Mouse (Mus musculus): ENCODE measurements around the gene Slc39a11. TPM values are rescaled to one million over a fixed set of nuclear protein-coding genes. Genes with fewer than 3 reads are reported as not detected.
A peak's percentile ranks its signal among the peaks of the same experiment; 100 is the strongest.

The Slc39a11 gene
- polyA plus RNA-seq, 1 experiment from 2014 or later: 16.8 TPM

DNA sequence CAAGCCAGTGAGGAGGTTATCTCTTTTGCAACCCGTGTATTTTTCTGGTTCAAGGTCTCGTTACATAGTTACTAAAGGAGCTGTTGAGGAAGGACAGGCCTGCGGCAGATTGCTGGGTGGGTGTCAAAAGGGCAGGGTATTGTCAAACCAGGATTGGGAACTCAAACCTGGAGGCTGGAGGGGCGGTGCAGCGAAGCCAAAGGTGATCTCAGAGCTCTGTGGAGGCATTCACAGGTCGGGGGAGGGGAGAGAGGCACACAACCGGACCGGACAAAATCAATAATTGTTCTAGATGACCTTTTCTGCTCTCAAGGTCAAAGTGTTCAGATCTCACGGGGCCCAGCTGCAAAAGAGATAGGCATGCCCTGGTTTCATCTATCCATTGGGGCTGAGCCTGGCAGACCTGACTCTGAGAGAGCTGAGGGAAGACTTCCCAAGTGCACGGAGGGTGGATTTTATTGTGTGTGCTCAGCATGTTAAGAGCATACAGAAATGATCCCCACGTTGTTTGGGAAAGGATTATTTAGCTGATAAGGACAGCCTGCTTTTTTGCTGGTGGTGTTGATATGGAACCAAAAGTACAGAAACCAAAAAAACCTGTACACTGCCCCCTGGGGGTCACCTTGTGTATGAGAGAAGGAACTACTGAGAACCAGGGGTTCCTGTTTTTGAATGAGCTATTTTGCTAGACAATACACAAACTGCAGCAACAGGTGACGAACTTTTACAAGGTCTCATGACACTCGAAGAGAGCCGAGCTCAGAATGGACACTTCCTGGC lies 32.6 kb downstream of the Slc39a11 start:
- no peak for ATAC-seq (ENCODE audit: extremely low read depth, insufficient number of reproducible peaks, low FRiP score, low TSS enrichment)
- H3K4me2 ChIP-seq: no peak overlapping the region
- no peaks in the 10 kb centered on the region for H3K36me3 ChIP-seq
- no peak overlapping the region for H3K27ac ChIP-seq (replicated peaks)
- WGBS: 50% methylated on average over 14 of the region's 14 CpGs
- no peaks in the 10 kb centered on the region for H3K9me3 ChIP-seq
- H3K27me3 ChIP-seq (replicated peaks): peaks cover 67% of the 10 kb centered on the region
- no peak overlapping the region for H3K4me3 ChIP-seq
- H3K4me1 ChIP-seq: peaks cover 24% of the 10 kb centered on the region
- no peak overlapping the region for H3K9ac ChIP-seq

DNA sequence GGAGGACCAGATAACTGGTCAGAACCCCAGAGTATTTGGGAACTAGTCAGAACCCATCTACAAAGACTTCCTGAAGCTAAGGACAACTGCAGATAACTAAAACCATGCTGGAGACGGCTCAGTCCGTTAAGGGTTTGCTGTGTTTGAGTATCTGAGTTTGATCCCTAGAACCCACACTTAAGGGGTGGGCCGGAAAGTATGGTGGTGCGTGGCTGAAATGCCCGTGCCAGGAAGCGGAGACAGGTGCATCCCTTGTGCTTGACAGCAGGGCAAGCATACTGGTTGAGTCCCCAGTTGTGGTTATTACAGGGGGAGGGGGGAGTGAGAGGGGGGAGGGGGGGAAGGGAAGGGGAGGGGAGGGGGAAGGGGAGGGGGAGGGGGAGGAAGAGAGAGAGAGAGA lies 35.4 kb downstream of the Slc39a11 start:
- peaks cover 27% of the 10 kb centered on the region for H3K4me1 ChIP-seq
- no peak overlapping the region for H3K4me2 ChIP-seq
- no peak overlapping the region for H3K4me3 ChIP-seq
- H3K36me3 ChIP-seq: no peaks in the 10 kb centered on the region
- ATAC-seq (ENCODE audit: extremely low read depth, insufficient number of reproducible peaks, low FRiP score, low TSS enrichment): no peak
- H3K9ac ChIP-seq: no peak overlapping the region
- no peak overlapping the region for H3K27ac ChIP-seq (replicated peaks)
- WGBS: 64% methylated on average over 6 of the region's 6 CpGs
- no peaks in the 10 kb centered on the region for H3K9me3 ChIP-seq
- H3K27me3 ChIP-seq (replicated peaks): peaks cover 40% of the 10 kb centered on the region

DNA sequence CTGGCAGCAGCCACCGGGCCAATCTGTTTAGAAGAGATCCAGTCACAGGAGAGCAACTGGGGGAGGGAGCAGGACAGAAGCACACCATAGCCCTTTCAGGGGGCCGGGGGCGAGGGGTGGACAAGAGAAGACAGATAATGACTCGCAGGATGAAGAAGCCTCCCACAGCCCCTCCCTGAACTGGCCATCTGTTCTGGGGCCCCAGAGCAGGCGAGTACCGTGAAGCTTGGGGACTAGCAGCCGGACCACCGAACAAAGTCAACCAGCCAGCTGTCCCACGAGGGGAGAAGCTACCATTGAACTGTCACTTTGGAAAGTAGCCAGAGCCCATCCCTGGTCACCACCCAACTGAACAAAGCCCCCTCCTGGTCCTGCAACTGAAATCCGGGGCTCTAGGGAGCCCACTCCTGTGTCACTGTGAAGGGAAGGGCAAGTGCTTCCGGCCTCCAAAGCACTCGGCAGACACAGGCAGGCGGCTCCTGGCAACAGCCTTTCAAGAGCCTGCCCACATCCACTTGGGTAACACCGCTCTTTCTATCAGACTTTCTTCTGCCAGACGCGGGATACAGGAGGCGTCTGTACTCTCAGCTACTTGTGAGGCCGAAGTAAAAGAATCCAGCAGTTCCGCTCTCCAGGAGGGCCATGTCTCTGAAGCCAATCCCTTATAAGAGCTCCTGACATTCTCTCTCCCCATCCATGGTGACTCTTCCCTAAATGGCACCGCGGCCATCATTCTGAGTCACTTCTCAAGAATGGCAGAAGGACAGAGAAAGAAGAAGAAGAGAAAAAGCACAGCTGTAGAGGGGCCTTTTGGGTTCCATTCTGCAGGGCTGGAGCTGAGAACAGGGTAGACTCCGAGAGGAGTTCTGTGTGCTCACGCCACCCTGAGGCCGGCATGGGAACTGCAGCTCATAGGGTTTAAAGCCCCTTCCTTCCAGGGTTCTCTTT lies 37.9 kb downstream of the Slc39a11 start:
- Histone ChIP-seq H3K4me3 (peak overlapping the region; percentile 38), H3K36me3 (no peaks in the 10 kb centered on the region), H3K9ac (peak overlapping the region; percentile 58), H3K9me3 (no peaks in the 10 kb centered on the region), H3K27me3 (replicated peaks) (peaks cover 18% of the 10 kb centered on the region; the same call in 1 of the 2 replicates), H3K4me2 (peak overlapping the region; percentile 68), H3K4me1 (peaks cover 15% of the 10 kb centered on the region), H3K27ac (replicated peaks) (no peak overlapping the region)
- 12% methylated on average over 24 of the region's 24 CpGs for WGBS
- ATAC-seq (ENCODE audit: extremely low read depth, insufficient number of reproducible peaks, low FRiP score, low TSS enrichment): no peak

DNA sequence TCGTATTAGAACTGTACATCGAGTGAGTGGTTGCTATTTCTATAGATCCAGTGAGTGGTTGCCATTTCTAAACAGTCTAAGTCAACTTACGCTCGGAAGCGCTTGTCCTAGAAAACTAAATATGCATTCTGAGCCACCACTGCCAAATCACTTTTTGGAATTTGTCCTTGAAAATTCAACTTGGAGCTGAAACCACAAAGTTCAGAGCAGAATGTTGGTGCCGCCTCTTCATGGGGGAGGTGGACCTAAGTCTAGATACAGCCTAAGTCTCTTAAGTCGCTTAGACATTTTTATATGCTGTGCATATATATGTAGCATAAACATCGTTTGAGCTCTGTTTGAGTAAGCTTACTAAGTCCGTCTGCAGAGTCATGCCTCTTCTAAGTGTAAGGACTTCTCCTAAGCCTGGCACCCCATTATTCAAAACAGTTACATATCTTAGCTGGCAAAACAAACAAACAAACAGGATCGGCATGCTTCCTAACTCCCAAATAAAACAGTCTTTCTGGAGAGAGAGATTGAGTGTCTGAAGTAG lies 38.7 kb downstream of the Slc39a11 start:
- Histone ChIP-seq H3K9me3 (no peaks in the 10 kb centered on the region), H3K4me1 (peaks cover 15% of the 10 kb centered on the region), H3K27ac (replicated peaks) (no peak overlapping the region), H3K4me2 (peak overlapping the region; percentile 68), H3K36me3 (0 out of 2 replicates have a peak, but pooled peaks cover 1% of the 10 kb centered on the region), H3K4me3 (no peak overlapping the region), H3K9ac (no peak overlapping the region; the same call in 1 of the 2 replicates), H3K27me3 (replicated peaks) (peaks cover 18% of the 10 kb centered on the region; the same call in 1 of the 2 replicates)
- no peak for ATAC-seq (ENCODE audit: extremely low read depth, insufficient number of reproducible peaks, low FRiP score, low TSS enrichment)
- 82% methylated on average over 10 of the region's 10 CpGs for WGBS

DNA sequence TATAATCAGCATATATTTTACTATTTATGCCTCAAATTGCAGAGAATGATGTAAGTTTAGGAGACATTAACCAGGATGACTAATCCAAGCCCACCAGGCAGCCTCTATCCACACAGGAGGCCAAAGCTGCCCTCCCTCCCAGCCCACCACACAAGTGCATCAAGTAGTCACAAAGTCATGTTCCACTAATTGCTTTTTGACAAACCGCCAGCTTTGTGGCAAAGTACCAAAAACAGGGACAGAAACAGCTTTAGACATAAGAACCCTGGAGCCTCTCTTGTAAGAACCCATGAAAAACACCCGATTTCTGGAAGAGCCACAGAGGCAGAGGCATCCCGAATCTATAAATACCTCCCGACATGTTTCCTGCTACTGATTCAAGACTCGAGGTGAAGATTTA lies 39.6 kb downstream of the Slc39a11 start:
- Histone ChIP-seq H3K9ac (no peak overlapping the region), H3K27ac (replicated peaks) (no peak overlapping the region), H3K4me1 (peaks cover 15% of the 10 kb centered on the region), H3K4me2 (no peak overlapping the region), H3K9me3 (no peaks in the 10 kb centered on the region), H3K4me3 (no peak overlapping the region), H3K27me3 (replicated peaks) (peaks cover 9% of the 10 kb centered on the region; the same call in 1 of the 2 replicates), H3K36me3 (0 out of 2 replicates have a peak, but pooled peaks cover 3% of the 10 kb centered on the region)
- no peak for ATAC-seq (ENCODE audit: extremely low read depth, insufficient number of reproducible peaks, low FRiP score, low TSS enrichment)
- 71% methylated on average over 5 of the region's 5 CpGs for WGBS

DNA sequence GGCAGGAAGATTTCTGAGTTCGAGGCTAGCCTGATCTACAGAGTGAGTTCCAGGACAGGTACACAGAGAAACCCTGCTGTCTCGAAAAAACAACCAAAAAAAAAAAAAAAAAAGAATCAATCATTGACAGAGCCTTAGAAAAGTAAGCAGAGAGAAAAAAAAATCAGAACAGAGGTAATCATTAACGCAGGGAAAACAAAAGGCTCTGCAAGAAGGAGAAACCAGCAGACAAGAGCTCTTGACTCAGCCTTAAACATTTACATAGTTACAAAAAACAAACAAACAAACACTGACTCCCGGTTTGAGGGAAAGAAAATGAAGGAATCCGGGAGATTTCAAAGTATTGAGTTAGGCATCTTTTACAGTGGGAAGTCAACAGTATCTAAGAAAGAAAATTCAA lies 40.3 kb downstream of the Slc39a11 start:
- no peak overlapping the region for H3K4me2 ChIP-seq
- 71% methylated on average over 5 of the region's 5 CpGs for WGBS
- no peak overlapping the region for H3K27ac ChIP-seq (replicated peaks)
- no peak overlapping the region for H3K9ac ChIP-seq
- H3K9me3 ChIP-seq: no peaks in the 10 kb centered on the region
- ATAC-seq (ENCODE audit: extremely low read depth, insufficient number of reproducible peaks, low FRiP score, low TSS enrichment): no peak
- H3K4me1 ChIP-seq: peaks cover 15% of the 10 kb centered on the region
- 0 out of 2 replicates have a peak, but pooled peaks cover 8% of the 10 kb centered on the region for H3K27me3 ChIP-seq (replicated peaks)
- H3K4me3 ChIP-seq: no peak overlapping the region
- H3K36me3 ChIP-seq: 0 out of 2 replicates have a peak, but pooled peaks cover 3% of the 10 kb centered on the region

DNA sequence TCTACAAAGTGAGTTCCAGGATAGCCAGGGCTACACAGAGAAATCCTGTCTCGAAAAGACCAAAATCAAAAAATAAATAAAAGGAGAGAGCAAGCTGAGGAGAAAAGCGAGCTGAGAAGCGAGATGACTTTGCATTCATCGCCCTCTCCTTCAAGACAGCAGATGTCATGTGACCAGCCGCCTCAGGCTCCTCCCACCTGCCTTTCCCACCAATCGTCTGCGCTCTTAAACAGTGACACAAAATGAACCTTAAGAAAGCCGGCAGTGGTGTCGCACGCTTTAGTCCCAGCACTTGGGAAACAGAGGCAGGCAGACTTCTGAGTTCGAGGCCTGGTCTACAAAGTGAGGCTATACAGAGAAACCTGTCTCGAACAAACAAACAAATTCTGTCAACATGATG lies 42.3 kb downstream of the Slc39a11 start:
- Histone ChIP-seq H3K27me3 (replicated peaks) (no peaks in the 10 kb centered on the region), H3K4me1 (peaks cover 13% of the 10 kb centered on the region), H3K27ac (replicated peaks) (no peak overlapping the region), H3K9ac (no peak overlapping the region), H3K4me2 (no peak overlapping the region), H3K4me3 (no peak overlapping the region), H3K36me3 (0 out of 2 replicates have a peak, but pooled peaks cover 3% of the 10 kb centered on the region), H3K9me3 (0 out of 2 replicates have a peak, but pooled peaks cover 2% of the 10 kb centered on the region)
- WGBS: 93% methylated on average over 12 of the region's 12 CpGs
- ATAC-seq (ENCODE audit: extremely low read depth, insufficient number of reproducible peaks, low FRiP score, low TSS enrichment): no peak

DNA sequence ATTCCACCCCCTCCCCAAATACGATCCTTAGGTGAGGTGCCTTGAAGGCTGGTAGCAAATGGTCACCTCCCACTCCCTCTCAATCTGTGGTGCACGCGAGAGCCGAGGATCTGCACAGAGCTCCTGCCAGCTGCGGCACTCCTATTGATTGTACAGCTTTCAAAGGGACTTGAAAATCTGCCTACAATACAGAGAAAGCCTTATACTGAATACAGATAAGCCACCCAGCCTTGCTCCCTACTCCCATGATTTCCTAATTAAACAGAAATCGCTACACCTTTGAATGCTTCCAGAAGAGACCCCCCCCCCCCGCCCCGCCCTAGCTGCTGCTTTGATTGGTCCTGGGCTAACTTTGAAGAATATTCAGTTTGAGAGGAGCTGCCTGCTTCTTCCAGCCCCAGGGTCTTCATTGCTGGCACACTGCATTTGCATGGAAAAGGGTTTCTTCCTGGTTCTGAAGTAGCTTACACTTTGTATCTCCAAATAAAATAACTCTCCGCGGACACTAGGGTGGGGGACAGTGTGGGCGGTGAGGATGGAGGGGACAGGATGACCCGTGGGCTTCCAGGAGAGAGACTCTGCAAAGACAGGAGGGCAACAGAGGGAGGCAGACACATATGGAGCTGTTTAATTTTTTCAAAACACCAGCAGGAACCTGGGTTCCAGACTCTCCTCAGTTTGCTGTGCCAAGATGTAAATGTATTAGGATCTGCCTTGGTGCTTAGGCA lies 48.1 kb downstream of the Slc39a11 start:
- Histone ChIP-seq H3K4me3 (no peak overlapping the region), H3K27ac (replicated peaks) (no peak overlapping the region), H3K4me1 (no peaks in the 10 kb centered on the region), H3K36me3 (0 out of 2 replicates have a peak, but pooled peaks cover 3% of the 10 kb centered on the region), H3K4me2 (no peak overlapping the region), H3K27me3 (replicated peaks) (no peaks in the 10 kb centered on the region), H3K9ac (no peak overlapping the region), H3K9me3 (0 out of 2 replicates have a peak, but pooled peaks cover 2% of the 10 kb centered on the region)
- WGBS: 68% methylated on average over 12 of the region's 12 CpGs
- no peak for ATAC-seq (ENCODE audit: extremely low read depth, insufficient number of reproducible peaks, low FRiP score, low TSS enrichment)

DNA sequence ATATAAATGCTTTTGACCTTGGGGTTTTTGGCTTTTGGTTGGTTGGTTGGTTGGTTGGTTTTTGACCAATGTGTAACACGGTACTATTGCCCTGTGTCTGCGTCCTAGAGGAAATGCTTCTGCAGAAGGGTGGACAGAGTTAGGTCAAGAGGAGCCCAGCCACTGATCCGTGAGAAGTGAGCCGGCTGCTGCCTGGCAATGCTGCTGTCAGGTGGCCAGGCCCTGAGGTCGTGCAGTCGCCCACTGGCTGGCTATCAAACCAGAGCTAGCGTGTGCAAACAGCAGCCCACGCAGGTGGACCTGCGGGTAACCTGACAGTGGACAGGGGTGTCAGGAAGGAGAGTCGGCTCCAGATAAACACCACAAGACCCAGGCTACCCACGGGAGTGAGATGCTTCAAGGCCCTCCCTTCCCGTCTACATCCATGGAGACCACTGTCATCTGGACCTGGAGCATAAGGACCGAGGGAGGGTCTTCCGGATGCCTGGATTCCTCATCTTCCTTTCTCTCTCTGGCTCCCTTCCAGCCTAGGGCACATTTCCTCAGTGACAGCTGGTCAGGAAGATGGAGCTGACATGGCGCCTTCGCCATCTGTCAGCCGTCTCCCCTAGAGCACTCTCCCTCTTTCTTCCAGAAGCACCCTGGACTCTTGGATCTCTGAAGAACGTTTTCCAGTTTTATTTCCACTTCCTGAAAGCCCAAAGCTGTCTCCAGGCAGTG lies 49.2 kb downstream of the Slc39a11 start:
- no peak overlapping the region for H3K4me3 ChIP-seq
- WGBS: 79% methylated on average over 18 of the region's 18 CpGs
- no peaks in the 10 kb centered on the region for H3K36me3 ChIP-seq
- no peaks in the 10 kb centered on the region for H3K4me1 ChIP-seq
- no peaks in the 10 kb centered on the region for H3K27me3 ChIP-seq (replicated peaks)
- no peak overlapping the region for H3K27ac ChIP-seq (replicated peaks)
- 0 out of 2 replicates have a peak, but pooled peaks cover 2% of the 10 kb centered on the region for H3K9me3 ChIP-seq
- ATAC-seq (ENCODE audit: extremely low read depth, insufficient number of reproducible peaks, low FRiP score, low TSS enrichment): no peak
- no peak overlapping the region for H3K4me2 ChIP-seq
- H3K9ac ChIP-seq: no peak overlapping the region

DNA sequence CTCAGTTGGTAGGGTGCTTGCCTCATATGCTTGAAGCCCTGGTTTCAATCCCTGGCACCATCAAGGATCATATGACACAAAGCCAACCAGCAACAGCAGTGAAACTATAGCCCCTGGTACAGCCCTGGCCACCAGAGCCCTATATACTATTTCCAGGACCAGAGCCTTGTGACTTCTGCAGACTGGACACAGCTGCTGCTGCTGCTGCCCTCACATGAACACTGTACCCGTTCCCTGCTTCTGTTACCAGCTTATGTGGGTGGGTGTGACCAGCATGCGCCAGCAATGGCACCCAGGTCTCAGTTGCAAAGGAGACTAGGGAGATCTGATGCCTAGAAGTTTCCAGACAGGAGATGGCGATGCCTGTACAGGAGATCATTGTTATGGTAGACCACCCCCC lies 52.2 kb downstream of the Slc39a11 start:
- WGBS: 82% methylated on average over 3 of the region's 3 CpGs

More for the DNA sequence above, 52.2 kb downstream of the Slc39a11 start:
- H3K9me3 ChIP-seq: no peaks in the 10 kb centered on the region
- no peak overlapping the region for H3K27ac ChIP-seq (replicated peaks)
- ATAC-seq (ENCODE audit: extremely low read depth, insufficient number of reproducible peaks, low FRiP score, low TSS enrichment): no peak
- H3K4me1 ChIP-seq: no peaks in the 10 kb centered on the region
- no peaks in the 10 kb centered on the region for H3K27me3 ChIP-seq (replicated peaks)
- H3K9ac ChIP-seq: no peak overlapping the region
- H3K36me3 ChIP-seq: no peaks in the 10 kb centered on the region
- H3K4me2 ChIP-seq: no peak overlapping the region
- H3K4me3 ChIP-seq: no peak overlapping the region
